Mouse (Mus musculus): ENCODE results near the gene Tyro3.

The Tyro3 gene

DNA sequence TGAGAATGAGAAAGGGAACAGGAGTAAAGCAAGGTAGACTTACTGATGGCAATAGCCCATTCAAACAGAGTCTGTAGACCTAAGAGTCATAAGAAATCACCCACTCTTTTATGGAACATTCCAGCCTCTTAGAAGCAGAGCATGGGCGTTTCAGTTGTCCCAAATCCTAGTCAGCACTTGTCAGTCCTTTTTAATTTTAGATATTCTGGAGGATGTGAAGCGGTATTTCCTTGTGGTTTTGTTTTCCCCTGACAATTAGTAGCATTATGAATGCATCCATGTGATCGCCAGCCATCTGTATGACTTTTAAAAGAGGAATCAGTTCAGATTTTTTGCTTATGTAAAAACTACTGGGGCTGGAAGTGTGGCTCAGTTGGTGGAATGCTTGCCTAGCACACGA lies 67.0 kb downstream of the Tyro3 start:
- DNase-seq, result no peak

All from kidney, postnatal 4 days (tissue).